Mouse (Mus musculus): ENCODE data around the gene Pax6.

The Pax6 gene

DNA sequence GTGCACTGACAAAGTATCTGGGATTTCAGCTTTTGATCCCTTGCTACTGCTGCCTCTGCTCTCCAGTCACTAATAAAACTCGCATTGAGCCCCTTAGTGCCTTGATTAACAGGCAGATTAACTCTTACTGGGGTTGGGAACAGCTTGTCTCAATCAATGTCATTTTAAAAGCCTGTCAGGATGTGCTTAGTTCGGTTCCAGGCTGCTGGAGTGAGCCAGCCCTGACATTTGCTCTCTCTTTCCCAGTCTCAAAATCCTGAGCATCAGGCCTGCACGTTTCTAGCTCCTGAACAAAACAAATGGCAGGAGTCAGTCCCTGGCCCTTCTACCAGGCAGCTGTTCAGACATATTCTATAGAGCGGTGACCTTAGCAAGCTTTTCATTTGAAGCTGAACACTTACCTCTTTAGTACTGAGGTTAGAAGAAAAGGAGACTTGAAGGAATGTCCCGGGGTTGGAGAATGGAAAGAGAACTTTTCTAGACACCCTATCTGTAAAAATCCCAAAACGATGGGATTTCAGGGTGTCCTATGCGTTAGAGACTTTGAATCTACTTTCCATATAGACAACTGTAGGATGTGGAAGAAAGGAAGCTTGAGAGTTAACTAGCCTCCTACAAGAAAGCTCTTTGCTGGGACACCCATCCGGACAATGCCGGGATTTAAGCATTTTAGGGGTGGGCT, 2.6 kb downstream of the Pax6 start:
- no peak for DNase-seq (ENCODE audit: low read depth in 1 of 2, low spot score in 2 of 2)

DNA sequence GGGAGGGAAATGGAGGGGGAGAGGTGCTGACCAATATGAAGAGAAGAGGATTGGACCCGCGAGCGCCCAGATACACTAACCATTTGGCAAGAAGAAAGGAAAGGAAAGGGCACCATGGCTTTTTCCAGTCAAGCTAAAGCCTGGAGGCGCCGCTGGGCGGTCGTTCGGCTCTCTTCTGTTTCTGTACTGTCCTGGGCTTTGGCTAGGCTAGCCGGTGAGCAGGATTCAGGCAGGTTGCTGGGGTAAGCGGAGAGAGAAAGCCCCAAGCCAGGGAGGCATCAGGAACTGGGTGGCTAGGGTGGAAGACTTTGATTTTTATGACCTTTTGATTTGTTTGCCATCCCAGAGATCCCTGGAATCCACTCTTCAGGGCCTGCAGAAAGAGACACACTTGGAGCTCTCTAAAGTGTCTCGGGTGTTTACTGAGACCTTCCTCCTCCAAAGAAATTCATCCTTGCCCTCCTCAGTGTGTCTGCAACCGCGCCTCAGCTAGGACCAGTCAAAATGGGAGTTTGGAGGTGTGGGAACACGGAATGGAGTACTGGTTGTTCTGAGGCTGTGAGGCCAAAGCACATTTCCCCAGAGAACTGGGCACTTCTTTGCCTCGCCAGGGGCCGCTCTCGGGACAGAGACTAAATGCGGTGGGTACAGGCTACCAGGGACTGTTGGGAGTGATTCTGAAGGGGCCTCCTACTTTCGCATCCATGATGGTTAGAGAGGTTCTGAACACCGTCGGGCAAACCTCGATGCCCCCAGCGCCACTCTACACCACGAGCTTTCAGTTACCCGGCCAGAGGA, 3.3 kb downstream of the Pax6 start:
- no peak for DNase-seq (ENCODE audit: low read depth in 1 of 2, low spot score in 2 of 2)

DNA sequence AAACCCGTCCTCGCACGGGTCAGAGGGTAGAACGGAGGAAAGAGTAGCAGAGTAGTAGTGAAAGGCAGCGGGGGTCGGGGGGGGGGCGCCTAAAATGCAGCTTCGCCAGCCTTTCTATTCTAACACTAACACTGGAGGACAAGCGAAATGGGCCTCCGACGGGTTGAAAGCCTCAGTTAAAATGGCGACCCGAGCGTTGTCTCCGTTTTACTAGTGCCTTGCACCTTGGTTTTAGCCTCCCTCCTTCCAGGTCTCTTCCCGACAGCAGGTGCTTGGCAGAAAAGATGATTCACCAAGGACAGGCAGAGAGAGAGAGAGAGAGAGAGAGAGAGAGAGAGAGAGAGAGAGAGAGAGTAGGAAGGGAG, 3.9 kb downstream of the Pax6 start:
- no peak for DNase-seq (ENCODE audit: low read depth in 1 of 2, low spot score in 2 of 2)

DNA sequence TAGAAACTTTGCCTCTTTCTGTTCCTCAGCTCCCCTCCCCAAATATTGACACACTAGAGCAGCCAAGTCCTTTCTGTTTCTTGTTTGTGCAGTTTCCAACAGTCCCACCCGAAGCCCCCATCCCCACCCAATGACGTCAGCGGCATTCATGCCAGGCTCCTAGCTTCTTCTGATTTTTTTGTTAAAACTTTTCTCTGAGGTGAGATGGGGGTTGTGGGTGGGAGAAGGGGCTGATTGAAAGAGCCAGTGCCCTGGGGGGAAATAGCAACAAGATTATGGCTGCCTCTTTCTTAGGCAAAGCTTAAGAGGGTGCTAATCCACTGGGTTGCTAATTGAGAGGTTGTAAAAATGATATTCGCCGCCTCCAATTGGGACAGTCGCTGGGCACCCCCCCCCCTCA, 4.4 kb downstream of the Pax6 start:
- DNase-seq (ENCODE audit: low read depth in 1 of 2, low spot score in 2 of 2), result no peak

DNA sequence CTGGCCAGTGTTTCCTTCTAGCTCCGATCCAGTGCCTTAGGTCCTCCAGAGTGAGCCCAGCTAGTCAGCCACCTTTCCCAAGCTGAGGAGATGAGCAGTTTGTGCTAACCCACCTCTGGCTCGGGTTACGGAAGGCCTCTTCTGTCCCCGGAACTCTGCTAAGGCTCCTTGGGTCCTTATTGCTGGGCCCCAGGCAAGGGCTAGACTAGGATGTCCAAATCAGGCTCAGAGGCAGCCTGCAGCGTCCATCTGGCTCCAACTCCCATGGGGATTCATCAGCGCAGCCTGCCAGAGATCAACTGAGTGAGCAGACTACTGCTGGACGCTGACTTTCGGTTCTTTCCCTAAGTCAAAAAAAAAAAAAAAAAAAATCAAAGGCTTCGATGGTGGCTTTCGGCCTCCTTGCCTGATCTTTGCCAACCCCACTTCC, 4.9 kb downstream of the Pax6 start:
- DNase-seq (ENCODE audit: low read depth in 1 of 2, low spot score in 2 of 2), result no peak

DNA sequence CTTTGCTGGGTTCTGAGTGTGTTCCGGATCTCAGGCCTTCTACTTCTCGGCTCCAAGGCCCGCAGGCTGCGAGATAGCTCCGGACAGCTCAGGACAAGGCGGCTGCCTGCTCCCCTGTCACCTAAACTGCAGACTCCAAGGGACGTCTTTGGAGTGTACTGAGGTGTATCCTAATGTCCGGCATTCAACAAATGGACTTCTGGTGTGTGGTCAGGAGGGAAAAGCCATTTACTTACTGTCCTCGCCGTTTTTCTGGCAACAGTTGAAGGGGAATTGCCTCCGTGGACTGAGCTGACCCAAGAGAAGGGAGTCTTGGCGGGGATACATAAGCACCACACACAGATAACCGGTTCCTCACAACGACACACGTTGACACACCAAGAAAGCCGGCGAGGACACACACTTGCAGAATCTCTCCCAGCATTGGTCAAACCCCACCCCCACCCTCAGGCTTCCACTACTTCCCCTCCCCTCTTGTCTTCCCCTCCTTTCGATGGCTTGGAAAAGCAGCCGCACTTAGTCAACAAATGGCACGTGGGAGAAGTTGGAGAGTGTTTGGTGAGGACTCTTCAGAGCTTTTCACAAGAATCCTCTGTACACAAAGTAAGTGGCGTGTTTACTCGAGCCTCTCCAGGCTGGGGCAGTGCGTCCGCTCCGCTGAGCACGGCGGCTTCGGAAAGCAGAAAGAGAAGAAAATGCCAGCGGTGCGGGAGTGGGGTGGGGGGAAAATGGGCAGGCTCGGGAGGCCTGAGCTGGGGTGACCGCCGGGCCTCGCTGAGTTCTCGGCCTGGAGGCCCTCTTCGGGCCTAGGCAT, 5.6 kb downstream of the Pax6 start:
- no peak for DNase-seq (ENCODE audit: low read depth in 1 of 2, low spot score in 2 of 2)

DNA sequence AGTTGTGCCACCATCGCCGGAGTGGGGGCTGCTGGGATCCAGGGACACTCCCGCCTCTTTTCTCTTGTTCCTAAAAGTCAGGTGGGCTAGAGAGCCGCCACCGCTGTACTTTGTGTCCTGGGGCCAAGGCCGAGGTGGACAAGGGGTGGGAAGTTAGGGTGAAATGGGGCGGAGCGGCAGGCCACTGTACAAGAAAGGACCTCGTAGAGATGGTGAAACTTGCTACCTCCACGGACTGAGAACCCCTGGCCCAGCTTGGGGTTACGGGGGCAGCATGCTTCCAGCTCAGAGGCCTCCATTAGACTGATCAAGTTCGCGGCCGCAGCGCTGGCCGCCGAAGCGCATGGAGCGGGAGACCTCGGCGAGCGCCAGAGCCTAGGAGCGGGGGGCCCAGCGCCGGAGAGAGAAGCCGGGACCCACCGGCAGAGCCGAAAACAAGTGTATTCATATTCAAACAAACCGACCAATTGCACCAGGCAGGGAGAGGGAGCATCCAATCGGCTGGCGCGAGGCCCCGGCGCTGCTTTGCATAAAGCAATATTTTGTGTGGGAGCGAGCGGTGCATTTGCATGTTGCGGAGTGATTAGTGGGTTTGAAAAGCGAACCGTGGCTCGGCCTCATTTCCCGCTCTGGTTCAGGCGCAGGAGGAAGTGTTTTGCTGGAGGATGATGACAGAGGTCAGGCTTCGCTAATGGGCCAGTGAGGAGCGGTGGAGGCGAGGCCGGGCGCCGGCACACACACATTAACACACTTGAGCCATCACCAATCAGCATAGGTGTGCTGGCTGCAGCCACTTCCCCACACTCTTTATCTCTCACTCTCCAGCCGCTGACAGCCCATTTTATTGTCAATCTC, 6.4 kb downstream of the Pax6 start:
- DNase-seq (ENCODE audit: low read depth in 1 of 2, low spot score in 2 of 2), result no peak

DNA sequence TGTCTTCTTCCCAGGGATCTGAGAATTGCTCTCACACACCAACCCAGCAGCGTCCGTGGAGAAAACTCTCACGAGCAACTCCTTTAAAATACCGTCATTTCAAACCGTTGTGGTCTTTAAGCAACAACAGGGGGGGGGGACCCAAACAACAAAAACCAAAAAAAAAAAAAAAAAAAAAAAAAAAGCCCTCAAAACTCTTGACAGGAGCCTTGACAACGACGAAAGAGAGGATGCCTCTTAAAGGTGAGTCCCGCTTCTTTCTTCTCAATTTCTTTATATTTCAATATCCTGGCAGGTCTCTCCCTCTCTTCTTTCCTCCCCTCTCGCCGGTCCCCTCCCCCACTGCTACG, 7.0 kb downstream of the Pax6 start:
- no peak for DNase-seq (ENCODE audit: low read depth in 1 of 2, low spot score in 2 of 2)

DNA sequence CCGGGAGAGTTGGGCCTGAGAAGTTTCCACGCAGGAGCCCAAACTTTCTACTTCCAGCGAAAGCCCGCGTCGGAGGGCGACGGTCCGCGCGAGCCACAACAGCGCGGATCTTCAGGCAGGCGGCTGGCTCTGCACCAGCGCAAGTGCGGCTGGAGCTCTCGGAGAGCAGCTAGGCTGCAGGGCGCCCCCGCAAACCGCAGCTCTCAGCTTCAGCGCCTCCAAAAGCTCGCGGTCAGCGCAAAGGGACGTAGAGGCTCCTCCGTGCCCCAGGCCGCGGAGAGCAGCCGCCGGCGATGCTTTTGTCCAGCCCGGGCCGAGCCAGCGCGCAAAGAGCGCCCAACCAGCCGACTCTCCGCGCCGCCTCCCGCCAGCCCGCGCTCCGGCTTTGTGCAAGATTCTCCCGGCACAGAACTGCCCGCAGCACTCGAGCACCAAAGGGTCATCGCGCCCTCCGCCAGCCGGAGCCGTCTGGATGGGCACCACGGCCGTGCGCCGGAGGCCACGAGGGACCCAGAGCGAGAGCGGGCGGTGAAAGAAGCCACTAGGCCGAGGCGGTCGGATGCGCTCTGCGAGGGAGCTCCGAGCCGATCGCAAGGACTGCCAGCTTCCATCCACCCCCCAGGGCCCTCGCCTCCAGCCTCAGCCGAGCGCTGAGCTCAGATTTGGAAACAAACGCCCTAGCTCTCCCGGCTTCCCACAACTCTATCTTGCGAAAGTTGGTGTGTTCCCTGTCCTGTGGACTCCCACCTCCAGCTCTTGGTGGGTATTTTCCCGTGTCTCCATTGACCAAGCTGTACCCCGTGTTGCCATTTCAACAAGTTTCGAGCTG, 7.6 kb downstream of the Pax6 start:
- no peak for DNase-seq (ENCODE audit: low read depth in 1 of 2, low spot score in 2 of 2)

DNA sequence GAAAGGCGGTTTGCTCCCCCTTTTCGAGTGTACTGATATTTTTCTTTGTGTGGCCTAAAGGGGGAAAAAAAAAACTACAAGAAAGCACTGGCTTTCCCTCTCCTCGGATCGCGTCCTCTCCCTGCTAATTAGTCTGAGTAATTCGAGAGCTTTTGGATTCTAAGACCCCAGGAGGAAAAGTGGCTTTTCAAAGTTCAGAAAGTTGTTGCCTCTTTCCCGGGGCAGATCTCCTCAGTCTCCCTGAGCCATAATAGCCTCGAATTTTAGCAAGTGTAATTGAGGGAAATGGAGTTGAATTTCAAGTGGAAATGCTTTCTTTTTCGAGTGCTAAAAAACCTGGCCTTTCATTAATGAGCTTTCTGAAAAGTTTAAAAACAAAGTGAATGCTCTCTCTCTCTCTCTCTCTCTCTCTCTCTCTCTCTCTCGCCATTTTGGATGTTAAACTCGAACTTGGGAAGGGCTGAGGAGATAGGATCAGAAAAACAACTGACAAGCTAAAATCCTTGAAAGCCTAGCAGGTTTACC, 8.3 kb downstream of the Pax6 start:
- no peak for DNase-seq (ENCODE audit: low read depth in 1 of 2, low spot score in 2 of 2)

DNA sequence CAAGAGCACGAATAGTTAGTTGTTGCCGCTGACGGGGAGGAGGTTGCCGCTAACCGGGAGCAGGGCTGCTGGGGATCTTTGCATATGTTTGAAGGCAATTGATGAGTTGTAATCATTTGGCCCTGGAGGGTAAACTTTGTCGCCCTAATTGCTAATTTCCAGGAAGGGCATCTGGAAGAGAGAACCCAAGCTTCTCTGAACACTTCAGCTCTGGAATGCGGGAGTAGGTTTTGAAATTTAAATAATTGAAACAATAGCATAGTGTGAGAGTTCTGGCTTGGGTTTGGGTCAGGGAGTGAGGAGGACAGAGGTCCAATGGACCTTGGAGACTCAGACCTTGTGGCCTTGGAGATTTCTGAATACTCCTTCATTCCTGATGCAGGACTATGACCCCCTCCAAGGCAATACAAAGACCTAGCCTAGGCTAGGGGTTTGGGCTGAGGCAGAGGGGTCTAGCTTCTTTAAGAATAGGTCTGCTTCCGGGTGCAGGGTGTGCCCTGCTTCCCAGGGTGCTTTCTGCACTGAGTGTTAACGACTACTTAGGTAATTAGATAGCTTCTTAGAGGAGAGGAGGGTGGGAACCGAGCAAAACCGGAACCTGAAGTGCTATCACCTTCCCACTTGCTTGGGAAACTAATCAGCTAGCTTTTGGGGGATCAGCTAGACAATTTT, 8.9 kb downstream of the Pax6 start:
- DNase-seq (ENCODE audit: low read depth in 1 of 2, low spot score in 2 of 2), result no peak

DNA sequence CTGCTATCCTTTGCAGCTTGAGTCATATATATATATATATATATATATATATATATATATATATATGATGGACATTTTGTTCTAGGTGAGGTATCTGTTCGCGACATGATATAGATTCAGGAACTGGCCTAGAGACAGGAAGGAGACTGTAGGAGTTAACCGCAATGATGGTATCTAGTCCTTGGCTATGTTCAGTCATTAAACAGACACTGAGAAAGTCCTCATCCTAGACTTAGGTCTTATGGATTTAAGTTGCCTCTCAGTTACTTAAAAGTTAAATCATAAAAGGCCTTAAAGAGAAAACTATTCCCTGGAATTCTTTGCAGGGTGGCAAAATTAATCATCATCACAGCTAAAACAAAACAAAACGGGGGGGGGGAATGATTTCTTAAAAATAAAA, 9.6 kb downstream of the Pax6 start:
- no peak for DNase-seq (ENCODE audit: low read depth in 1 of 2, low spot score in 2 of 2)

DNA sequence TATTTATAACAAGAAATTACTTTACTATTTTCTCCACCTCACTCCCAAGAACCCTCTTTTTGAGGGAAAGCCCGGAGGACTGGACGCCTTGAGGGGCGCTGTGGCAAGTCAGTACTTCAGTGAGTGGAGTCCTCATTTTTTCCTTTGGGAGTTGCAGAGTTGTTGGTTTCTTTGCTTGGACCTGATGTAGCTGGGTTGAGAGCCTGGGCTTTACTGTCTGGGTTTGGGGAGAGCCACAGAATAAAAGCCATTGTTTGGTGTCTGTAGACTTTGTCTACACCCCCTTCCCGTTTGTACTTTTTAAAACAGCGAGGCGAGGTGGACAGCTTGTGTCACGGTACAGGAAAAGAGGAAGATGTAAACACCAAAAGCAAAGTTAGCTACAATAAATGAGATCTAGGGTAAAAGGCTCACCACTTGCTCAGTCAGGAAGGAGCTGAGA, 10.2 kb downstream of the Pax6 start:
- no peak for DNase-seq (ENCODE audit: low read depth in 1 of 2, low spot score in 2 of 2)

DNA sequence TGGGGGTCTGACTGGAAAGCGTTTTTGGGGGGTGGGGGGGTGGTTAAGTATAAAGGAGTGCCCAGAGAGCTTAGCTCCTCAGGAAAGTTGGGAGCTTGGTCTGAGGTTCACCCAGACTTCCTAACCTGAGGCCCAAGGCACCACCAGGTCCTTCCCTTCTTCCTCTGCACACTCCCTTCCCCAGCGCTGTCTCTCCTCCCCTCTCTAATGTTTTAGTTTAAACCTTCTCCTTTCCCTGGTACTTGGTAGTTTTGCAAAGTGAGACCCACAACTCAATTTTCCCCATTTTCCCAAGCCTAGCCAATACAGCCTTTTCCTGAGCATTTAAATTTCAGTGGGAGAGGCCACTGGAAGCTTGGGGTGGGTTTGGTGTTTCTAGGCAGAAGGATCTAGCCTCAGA, 10.6 kb downstream of the Pax6 start:
- no peak for DNase-seq (ENCODE audit: low read depth in 1 of 2, low spot score in 2 of 2)

DNA sequence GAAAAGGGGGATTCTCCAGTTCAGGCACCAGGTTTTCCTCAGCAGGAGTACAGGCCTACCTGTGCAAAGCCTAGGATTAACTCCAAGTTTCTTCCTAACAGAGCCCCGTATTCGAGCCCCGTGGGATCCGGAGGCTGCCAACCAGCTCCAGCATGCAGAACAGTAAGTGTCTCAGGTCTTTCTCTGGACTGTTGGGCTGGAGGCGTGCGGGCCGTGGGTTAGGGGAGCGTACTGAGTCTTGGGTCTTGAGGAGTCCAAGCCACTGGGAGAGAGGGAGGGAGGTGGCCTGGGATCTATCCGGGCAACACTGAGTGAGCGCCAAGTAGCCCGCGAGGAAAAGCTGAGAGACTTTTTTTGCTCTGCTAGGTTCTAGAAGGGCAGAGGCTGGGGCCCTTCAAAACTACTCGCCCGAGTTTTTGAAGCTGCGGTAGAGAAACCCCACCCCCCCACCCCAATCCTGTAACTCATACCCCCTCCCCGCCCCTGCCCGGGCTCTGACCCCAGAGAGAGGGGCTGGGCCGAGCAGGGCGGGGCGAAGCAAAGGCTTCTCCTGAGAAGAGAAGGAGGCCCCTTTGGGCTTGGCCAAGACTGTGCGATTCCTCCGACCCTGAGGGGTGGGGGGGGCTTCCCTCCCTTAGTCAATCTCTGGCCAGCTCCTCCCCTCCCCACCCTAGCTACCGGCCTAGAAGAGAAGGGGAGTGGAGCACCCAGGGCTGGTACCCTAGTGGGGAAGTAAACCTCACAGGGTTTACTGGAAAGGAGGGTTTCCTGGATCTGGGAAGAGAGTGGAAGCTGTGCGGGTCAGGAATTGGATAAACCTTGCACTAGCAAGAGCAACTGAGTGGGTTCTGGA, 11.7 kb downstream of the Pax6 start:
- no peak for DNase-seq (ENCODE audit: low read depth in 1 of 2, low spot score in 2 of 2)

DNA sequence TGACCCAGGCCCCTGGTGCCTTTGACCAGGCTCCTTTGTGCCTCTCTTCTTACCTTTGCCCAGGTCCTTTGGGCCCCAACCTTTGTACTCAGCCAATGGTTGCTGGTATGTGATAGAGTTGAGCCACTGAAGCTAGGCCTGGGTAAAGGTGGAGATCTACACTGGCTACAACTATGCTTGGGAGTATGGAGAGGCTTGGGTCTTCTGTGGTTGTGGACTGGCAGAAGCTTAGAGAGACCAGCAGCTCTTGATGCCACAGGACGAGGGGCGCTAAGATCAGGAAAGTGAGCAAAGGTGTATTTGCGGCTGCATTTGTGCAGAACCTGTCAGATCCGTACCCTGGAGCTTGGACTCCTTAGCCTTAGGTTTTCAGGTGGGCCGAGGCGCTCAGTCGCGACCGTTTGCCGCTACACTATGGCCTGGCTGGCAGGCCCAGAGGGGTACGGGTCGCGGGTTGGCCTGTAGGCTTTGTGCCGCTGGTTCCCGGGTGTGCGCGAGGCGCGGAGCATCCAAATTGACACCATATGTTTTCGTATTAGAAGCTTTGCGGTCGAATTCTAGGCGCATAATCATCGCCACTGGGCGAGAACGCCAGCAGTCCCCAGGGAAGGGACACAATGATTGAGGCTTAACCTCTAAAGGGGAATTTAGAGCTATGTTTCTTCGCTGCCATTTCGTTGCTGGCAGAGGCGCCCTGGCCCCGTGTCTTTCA, 12.5 kb downstream of the Pax6 start:
- DNase-seq (ENCODE audit: low read depth in 1 of 2, low spot score in 2 of 2), result no peak

DNA sequence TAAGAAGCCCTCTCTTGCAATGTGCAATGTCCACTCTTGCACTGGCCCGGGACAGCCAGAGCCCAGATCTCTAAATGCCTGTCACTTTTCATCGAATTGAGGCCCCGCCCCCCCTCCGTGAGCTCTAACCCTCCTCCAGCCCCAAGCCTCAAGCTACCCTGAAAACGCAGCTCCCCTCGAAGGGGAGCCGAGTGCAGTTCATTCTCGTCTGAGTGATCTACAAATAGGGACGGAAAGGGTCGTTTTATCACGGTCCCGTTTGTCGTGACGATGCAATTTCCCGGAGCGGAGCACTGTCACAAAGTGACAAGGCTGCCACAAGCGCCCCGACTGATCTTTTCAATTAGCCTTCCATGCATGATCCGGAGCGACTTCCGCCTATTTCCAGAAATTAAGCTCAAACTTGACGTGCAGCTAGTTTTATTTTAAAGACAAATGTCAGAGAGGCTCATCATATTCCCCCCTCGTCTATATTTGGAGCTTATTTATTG, 13.4 kb downstream of the Pax6 start:
- DNase-seq (ENCODE audit: low read depth in 1 of 2, low spot score in 2 of 2), result no peak

All from monocyte, adult 2 months (primary cell).